Mouse (Mus musculus) heart, adult 8-10 months (tissue): ENCODE results near the gene Ccdc121. TPM values are rescaled to one million over a fixed set of nuclear protein-coding genes. Genes with fewer than 3 reads are reported as not detected.

ENCODE experiments used
- DNase-seq: peaks from one replicate; pipeline ENCODE4 v3.0.0; 2022; ENCODE audit warnings: low spot score
- total RNA-seq, 4 experiments: library from RNA; stranded (reverse); gene quantifications; 2 replicates each; pipeline ENCODE4 v1.2.4; 2022

The Ccdc121 gene
- total RNA-seq = not detected

GRCm38 (mm10) chr1:181511307-181511706 is at the start of gene Ccdc121:
Gene Ccdc121, minus strand, starts transcription at chr1:181511451.
- DNase-seq = no peak

DNA sequence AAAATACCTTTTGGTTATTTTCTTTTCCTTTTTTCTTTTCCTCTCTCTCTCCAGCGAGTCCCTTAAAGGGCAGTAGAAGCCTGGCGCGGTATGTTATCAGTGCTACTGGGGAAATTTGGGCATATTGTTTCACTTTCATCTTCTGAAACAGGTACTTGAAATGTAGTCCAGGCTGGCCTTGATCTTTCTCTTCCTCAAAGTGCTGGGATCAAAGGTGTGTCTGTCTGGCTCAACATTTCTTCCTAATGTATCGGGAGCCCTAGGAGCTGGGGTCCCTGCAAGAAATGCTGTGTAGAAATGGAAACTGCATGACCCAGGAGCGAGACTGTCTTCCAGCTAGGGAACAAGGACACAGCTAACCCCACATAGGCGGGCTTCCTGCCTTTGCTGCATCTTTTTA is 49.1 kb upstream of the Ccdc121 start:
- no peak for DNase-seq

GRCm38 (mm10) chr1:181559655-181560054 is 48.4 kb upstream of the Ccdc121 start:
- DNase-seq = no peak

DNA sequence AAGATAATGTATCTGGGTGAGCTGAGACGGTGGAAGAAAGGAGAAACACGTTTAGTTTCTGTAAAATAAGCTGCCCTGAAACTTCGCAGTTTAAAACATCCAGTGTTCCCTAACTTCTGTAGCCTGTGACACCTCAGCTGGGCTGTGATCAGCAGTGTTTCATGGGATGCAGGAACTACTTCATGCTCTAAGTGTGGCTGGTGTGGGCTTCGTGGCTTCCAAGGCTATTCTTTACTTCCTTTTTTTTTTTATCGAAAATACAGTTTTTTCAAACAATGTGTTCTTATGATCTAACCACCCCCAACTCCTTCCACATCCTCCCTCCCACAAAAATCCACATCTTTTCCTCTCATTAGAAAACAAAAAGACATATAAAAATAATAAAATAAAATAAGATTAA is 44.2 kb upstream of the Ccdc121 start:
- DNase-seq = no peak

GRCm38 (mm10) chr1:181552533-181553410 is 41.5 kb upstream of the Ccdc121 start:
- no peak for DNase-seq

- DNase-seq = no peak
Measured at GRCm38 (mm10) chr1:181550826-181551225, 39.6 kb upstream of the Ccdc121 start.

DNA sequence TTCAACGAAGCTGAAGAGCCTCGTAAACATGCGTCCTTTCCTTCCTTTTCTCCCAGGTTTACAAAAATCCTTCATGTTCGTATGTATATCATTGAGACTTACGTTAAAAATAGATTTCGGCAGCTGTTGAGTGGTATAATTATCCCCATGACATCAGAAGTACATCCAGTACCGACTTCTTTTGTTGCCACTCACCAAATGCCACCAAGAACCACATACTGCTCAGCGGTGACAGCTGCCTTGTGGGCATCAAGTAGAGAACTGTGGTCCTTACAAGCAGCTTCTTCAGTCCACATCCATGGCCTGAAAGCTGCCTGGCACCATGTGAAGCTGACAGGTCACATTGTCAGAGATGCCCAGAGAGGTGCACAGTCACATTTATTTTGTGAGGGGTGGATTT is 38.7 kb upstream of the Ccdc121 start:
- no peak for DNase-seq

GRCm38 (mm10) chr1:181545044-181545772 is 34.0 kb upstream of the Ccdc121 start:
- DNase-seq = peak; percentile 64

- no peak for DNase-seq
Measured at GRCm38 (mm10) chr1:181543711-181544383, 32.6 kb upstream of the Ccdc121 start.

DNA sequence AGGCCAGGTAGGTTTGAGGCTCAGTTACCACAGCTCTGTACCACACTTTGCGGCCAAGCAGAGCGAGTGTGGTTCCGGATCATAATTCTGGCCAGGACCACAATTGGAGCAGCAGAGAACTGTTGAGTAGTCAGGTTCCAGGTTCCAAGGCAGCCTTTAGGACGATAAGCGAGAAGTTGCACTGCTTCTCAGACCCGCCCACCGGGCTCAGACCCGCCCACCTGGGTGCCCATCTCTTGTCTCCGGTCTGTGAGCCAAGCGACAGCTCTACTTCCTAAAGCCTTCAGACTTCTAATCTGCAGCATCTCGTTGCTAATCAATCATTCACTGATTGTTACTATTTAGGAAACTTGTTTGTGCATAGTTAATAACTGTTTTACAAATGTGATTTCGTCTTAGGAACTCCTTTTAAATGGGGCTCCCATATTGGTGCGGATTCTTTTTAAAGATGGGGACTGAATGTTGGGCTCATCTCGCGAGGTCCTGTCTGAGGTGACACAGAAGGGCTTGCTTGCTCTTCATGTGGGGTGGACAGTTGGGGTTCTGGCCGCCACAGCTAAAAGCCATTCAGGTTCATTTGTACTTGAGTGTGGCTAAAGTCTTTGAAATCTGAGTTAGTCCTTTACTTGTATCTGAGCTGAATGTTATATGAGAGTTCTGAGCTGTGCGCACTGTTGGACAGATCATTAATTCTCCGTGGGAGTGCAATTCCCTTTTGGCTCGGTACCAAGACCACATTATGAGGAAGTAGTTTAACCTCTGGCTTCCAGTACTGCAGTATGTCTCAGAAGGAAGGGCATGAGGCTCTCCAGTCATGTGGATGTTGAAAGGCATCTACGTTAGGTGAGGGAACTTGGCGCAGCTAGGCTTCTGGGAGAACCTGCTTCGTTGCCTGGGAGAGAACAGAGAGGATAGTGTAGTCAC is 28.9 kb upstream of the Ccdc121 start:
- DNase-seq = no peak

GRCm38 (mm10) chr1:181537627-181538525 is 26.6 kb upstream of the Ccdc121 start:
- no peak for DNase-seq

DNA sequence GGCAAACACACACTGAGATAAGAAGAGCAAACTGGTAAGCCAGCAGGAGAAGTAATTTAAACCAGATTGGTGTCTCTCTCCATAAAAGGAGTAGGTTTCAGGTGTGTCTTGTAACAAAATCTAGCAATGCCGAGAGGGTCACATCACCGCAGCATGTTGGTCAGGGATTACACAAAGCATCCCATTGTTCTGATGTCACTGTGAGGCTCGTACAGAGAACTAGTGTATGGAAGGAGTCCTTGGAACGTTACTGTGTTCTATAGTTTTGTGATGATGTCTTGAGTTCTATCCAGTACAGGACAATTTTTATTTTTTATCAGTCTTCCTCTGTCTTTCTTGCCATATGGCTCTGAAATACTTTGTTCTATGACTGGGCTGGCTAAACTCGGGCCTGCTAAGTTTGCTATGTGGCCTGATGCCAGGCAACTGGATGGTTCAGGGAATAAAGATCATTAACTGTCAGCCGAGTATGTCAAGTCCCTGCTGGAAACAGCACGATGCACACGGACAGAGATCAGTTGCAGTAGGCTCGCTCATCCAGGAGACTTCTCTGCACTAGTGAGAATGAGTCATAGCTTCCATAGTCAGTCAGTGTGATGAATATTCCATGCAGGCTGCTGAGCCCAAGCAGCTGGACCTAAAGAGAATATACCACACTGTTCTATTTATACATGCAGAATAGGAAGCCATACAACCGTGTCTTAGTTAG is 24.1 kb upstream of the Ccdc121 start:
- no peak for DNase-seq

- peak; percentile 78 for DNase-seq
Measured at GRCm38 (mm10) chr1:181529368-181529767, 18.1 kb upstream of the Ccdc121 start.

DNA sequence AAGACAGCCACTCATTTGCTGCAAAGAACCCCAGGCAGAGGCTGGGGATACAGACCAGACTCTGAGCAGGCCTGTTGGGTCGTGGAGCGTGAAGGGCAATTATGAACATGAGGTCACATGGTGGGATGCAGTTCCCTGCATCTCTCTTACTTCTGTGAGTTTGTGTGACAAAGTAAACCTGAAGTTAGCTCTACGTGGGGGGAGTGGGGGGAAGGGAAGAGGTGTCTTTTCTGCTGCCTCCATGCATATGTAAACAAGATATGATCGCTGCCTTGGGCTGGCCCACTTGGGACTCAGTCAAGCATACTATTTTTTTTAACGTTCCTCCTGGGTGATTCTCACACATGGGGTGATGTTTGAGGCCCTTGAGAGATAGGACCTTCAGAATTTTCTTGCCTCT is 14.7 kb upstream of the Ccdc121 start:
- DNase-seq = no peak

GRCm38 (mm10) chr1:181523831-181524230 is 12.6 kb upstream of the Ccdc121 start:
- DNase-seq = no peak

GRCm38 (mm10) chr1:181521401-181522091 is 10.3 kb upstream of the Ccdc121 start:
- DNase-seq = no peak

GRCm38 (mm10) chr1:181519137-181519536 is 7.9 kb upstream of the Ccdc121 start:
- DNase-seq = no peak

DNA sequence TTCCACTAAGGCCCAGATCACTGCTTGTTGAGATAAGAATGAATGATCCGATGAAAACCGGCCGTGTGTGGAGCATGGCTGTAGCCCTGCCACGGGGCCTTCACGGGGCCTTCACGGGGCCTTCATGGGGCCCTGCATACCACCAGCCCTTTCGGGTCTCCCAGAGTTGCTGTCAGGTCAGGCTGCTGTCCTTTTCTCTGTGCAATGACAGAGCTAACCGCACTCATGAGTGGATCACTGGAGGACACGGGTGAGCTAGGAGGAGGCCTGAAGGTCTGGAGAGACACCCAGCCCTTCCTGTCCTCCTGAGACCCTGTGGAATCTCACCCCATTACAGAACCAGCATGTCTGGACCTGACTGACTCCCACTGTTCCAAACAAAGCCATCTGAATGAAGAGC is 6.8 kb upstream of the Ccdc121 start:
- no peak for DNase-seq
